Mouse (Mus musculus): ENCODE results near the gene Calhm2.

Gene Calhm2

GRCm38 (mm10) chr19:47137771-47138421 lies at the start of gene Calhm2:
Calhm2 (minus strand) TSS chr19:47138294.
- DNase-seq (ENCODE audit: low spot score) = no peak

DNA sequence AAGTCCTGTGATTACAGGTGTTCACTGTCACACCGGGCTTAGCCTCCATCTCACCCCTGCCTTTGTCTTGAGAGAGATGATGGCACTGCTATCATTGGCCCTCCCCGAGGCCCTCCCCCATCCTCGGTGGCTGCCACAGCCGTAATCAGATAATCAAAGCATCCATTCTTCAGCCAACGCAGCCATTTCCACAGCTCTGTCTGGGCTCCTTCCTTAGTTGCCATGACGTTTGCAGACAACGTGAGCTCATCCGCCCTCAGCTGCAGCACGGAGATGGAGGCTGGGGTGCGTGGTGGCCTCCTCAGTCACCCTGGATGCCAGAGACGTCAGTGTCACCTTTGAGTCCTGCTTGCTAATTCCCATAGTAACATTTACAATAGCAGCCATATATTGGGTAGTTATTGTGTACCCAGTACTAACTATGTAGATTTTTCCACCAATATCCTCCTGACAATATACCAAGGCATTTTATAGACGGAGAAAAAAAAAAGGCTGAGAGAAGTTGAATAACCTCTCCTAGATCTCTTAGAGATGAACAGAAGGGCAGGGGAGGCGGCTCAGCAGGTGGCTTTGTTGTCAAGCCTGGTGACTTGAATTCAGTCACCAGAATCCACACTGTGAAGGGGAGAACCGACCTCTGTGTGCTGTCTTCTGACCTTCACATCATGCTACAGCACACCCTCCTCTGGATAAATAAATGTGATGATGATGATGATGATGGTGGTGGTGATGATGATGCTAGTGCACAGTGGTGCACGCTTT lies 48.6 kb upstream of the Calhm2 start:
- DNase-seq (ENCODE audit: low spot score) = no peak

DNA sequence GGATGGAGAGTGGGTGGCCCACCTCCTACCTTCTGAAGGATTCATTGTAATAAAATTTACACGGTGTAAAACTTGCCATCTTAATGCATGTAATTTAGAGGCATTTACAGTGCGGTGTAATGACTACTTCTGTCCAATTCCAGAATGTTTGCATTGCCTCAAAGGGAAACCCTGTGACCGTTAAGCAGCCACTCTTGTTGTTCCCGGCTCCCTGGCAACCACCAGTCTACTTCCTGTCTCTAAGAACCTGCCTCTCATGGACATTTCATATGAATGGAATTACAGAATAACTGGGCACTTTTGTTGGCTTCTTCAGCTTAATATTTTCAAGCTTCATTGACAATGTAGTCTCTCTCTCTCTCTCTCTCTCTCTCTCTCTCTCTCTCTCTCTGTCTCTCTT lies 46.6 kb upstream of the Calhm2 start:
- DNase-seq (ENCODE audit: low spot score) = no peak

DNA sequence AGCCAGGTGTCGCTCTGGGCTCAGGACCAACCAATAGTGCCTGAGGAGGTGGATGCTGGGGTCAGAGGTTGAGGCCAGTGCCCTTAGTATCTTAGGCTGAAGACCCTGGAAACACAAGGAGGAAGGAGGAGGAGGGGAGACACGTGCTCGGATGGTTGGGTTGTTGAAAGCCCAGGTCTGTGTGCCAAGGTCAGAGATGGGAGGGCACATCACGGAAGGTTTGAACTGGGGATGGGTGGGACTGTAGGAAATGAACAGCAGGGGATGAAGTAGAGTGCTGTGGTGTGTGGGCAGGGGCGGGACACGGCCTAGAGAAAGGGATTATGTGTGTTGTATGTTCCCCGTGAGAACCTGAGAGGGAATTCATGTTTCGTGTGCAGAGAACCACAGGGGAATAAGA lies 46.1 kb upstream of the Calhm2 start:
- DNase-seq (ENCODE audit: low spot score) = no peak

GRCm38 (mm10) chr19:47180011-47180410 lies 41.9 kb upstream of the Calhm2 start:
- no peak for DNase-seq (ENCODE audit: low spot score)

DNA sequence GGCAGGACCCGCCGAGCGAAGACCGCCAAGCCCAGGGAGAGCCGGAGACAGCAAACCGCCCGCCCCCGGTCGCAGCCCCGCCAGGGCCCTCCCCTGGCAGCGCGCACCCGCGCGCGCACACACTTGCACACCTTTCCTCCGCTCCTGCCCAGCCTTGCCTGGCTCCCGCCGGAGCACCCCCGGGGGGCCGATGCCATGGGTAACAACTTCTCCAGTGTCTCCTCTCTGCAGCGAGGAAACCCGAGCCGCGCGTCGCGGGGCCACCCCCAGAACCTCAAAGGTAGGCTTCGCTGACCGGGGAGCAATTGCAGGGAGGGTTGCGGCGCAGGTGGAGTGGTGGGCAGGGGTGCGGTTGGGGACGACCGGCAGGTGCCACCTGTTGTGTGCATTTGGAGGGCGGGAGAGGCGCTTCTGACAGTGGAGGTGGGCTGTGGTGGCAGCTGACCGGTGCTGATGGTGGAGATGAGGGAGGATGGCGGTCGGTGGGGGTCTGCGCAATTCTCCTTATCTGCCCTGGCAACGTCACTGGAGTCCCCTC lies 41.2 kb upstream of the Calhm2 start:
- DNase-seq (ENCODE audit: low spot score) = peak; percentile 25

GRCm38 (mm10) chr19:47178431-47179271 lies 40.6 kb upstream of the Calhm2 start, which contains the start of gene Neurl1a:
Neurl1a (plus strand) TSS chr19:47178820.
- DNase-seq (ENCODE audit: low spot score) = peak; percentile 53

DNA sequence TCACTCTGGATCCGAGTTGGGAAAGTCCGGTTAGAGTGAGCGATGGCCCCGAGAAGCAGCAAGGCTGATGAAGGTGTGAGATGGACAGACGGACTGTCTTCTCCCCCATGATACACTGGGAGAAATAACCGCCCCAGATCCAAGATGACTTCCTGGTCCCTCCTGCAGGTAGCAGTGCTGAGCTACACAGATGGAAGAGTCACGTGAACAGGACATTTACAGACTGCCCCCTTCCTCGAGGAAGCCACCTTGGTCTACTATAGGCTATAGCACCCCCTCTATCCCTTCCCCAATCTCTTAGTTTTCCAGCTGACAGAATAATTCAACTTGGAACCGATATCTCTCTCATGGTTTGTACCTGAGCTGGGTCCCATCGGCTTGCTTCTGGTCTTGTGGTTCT lies 39.9 kb upstream of the Calhm2 start:
- DNase-seq (ENCODE audit: low spot score) = no peak

DNA sequence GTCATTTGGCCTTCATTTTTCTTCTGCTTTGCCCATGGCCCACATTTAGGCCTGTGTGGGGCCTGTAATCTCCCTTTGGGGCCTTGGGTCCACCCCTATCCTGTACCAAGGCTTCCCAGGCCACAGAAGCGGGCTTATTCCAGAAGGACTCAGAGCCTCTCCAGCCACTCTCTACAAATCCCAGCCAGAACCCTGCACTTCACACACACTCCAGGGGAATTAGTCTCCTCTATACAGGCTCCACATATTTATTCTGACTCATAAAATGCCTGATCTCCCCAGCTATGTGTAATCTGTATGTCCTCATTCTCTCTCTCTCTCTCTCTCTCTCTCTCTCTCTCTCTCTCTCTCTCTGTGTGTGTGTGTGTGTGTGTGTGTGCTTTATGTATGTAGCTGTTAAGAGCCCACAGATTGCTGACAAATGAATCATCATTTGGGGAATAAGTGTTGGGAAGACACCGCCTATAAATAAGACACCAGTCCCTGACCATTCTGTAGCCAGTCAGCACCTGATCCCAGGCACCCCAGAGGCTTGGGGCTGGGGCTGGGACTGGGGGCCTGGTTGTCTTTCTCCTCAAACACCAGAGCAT lies 38.9 kb upstream of the Calhm2 start:
- DNase-seq (ENCODE audit: low spot score) = no peak

DNA sequence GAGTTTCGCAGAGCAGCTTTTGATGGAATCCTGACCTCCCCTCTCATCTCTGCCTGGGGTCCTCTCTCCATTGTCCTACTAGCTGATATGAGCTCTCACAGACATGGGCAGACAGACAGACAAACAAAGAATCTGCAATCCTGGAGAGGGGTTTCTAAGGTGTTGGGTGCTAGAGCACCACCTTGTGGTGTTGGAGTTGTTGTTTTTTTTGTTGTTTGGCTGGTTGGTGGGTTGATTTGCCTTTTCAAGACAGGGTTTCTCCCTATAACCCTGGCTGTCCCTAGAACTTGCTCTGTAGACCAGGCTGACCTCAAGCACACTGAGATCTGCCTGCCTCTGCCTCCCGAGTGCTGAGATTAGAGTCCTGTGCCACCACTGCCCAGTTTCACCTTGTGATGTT lies 37.4 kb upstream of the Calhm2 start:
- DNase-seq (ENCODE audit: low spot score) = no peak

DNA sequence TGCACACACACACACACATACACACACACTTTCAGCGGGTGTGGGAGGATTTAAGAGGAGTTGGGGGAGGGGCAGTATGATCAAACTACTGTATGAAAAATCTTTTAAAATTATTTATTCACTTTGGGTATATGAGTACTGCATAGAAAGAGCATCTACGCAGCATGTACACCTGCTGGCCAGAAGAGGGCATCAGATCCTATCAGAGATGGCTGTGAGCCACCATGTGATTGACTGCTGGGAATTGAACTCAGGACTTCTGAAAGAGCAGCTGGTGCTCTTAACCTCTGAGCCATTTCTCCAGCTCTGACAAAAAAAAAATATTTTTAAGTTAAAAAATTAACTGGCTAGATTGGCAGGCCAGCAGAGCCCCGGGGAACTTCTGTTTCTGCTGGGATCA lies 36.4 kb upstream of the Calhm2 start:
- DNase-seq (ENCODE audit: low spot score) = no peak

GRCm38 (mm10) chr19:47168793-47169412 lies 30.8 kb upstream of the Calhm2 start:
- DNase-seq (ENCODE audit: low spot score) = peak; percentile 76

DNA sequence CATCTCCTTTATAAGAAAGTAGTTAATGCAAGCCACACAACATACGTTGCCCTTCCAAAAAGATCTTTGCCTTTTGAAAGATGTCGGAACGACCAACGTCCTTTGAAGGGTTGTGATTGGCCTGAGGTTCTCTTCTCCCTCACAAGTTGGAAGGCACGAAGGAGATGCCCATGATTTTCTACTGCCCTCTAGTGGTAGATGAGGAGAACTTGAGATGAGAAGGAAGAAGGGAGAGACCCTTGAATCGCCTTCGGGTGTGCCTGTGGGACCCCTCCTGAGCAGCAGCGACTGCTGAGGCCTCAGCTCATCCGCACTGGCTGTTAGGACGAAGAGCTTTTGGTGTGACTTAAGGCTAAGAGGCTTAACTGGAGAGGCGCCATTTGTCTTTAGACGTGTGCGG lies 30.1 kb upstream of the Calhm2 start:
- DNase-seq (ENCODE audit: low spot score) = peak; percentile 29

DNA sequence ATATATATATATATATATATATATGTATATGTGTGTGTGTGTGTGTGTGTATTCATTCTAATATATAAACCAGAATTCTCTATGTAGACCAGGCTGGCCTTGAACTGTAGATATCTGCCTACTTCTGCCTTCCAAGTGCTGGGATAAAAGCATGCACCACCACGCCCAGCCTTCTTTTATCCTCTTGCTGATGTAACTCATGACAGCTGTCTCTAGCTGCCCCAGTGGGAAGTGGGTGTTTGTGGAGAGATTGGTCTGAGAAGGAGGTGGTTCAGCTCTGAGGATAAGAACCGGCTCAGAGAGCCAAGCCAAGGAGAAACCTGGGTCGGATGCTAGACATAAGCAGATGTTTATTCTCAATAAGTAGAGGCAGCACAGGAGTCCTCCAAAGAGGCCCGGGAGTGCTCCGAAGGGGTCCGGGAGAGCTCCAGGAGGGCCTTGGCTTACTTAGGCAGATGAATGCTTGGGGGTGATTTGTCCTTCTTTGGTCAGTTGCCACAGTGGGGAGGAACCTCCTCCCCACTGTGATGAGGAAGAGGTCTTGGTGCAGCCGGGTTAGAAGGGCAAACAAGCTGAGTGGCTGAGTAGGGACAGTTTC lies 29.6 kb upstream of the Calhm2 start:
- DNase-seq (ENCODE audit: low spot score) = no peak

GRCm38 (mm10) chr19:47166758-47167157 lies 28.7 kb upstream of the Calhm2 start:
- DNase-seq (ENCODE audit: low spot score) = no peak

DNA sequence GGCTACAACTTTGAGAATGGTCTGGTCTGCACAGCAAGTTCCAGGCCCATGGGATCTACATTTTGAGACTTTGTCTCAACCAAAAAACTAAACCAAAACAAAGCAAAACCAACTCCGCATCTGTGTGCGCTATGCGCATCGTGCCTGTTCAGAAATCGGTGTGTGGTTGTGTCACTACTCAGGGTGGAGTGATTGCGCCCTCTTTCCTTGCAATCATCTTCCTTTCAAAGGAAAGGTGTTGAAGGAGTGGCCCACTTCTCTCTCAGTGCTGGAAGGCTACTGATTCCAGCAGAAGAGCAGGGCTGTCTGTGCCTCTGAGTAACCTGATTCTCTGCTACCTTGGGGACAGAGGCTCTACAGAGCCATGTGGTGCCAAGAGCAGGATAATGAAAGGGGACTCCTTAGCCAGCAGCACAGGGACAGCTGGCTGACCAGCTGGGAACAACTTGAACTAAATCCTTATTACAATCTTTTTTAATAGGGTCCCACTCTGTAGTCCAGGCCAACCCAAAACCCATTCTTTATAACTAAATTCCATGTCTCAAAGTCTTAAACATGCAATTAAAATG lies 25.2 kb upstream of the Calhm2 start:
- no peak for DNase-seq (ENCODE audit: low spot score)

GRCm38 (mm10) chr19:47161669-47162068 lies 23.6 kb upstream of the Calhm2 start:
- DNase-seq (ENCODE audit: low spot score) = no peak

DNA sequence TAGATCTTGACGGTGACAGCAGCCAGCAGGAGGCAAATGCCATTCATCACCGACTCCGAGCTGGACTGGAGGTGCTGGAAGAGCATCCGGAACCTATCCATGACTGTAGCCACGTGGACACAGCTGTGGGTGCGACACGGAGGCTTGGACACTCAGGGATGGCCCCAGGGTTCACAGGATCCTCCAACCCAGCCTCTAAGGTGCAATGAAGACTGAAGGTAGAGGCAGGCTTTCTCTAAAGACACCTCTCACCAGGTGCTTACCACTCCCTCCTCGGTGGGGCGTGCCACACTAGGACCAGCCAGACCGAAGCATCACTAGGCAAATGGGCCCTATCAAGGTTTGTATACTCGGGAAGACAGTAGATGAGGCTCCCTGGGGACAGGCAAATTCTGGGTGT lies 19.6 kb upstream of the Calhm2 start, which contains the start of gene Calhm3:
Gene Calhm3, minus strand, starts transcription at position 101 of the 400 bp plus-strand sequence.
- DNase-seq (ENCODE audit: low spot score) = no peak

DNA sequence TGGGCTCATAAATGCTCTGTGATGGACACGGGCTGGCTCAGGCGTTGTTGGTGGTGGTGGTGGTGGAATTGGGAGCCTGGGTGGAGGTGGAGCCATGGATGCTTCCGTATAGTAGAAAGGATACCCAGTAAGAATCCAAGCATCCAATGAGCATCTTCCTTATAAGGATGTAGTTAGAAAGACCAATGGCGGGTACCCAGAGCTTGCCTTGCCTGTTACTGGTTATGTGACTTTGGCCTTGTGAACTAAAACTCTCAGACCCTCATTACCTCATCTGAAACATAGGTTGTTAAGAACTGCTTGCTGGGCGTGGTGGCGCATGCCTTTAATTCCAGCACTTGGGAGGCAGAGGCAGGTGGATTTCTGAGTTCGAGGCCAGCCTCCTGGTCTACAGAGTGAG lies 15.7 kb upstream of the Calhm2 start:
- no peak for DNase-seq (ENCODE audit: low spot score)

DNA sequence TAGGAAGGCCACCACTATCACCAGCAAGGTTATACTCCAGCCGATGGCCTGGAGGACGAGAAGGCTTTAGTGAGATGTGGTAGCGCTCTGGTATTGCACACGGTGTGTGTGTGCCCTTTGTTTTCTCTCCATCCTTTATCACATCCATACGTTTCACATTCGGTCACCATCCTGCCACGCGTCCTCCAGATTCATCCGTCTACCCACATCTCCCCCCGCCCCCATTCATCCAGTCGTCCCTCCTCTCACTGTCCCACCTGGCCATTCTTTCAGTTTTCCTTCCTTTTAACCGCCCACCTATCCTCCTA lies 13.9 kb upstream of the Calhm2 start:
- no peak for DNase-seq (ENCODE audit: low spot score)

Data from left cerebral cortex, adult 11 months (tissue).